Mouse (Mus musculus) intestine, embryonic 16.5 days (tissue): ENCODE measurements around the gene Ramac. TPM values are rescaled to one million over a fixed set of nuclear protein-coding genes. Genes with fewer than 3 reads are reported as not detected.

ENCODE experiments used
- ATAC-seq: fragments of 200-750 bp; cut with Nextera tagmentation; 2 replicates; pipeline ENCODE4 v1.8.0; 2017; ENCODE audit warnings: moderate TSS enrichment, moderate library complexity
- H3K27ac ChIP-seq: fragments of 300-500 bp; sonication (generic); 2 replicates; pipeline ENCODE4 v1.5.1; 2014; ENCODE audit warnings: mild to moderate bottlenecking, low read length
- H3K27me3 ChIP-seq: fragments of 300-500 bp; sonication (generic); replicated peaks from 2 replicates; pipeline ENCODE4 v1.6.1; 2014; ENCODE audit warnings: low read length, control low read depth, mixed read lengths; ENCODE audit not compliant: control insufficient read depth, insufficient read depth
- H3K36me3 ChIP-seq: fragments of 300-500 bp; sonication (generic); 2 replicates; pipeline ENCODE4 v1.6.1; 2014; ENCODE audit warnings: low read length, control low read depth; ENCODE audit not compliant: control insufficient read depth, insufficient read depth
- H3K4me1 ChIP-seq: fragments of 300-500 bp; sonication (generic); 2 replicates; pipeline ENCODE4 v1.6.1; 2014; ENCODE audit warnings: low read length, control low read depth, mixed read lengths; ENCODE audit not compliant: control insufficient read depth, insufficient read depth
- H3K4me2 ChIP-seq: fragments of 300-500 bp; sonication (generic); 2 replicates; pipeline ENCODE4 v1.6.1; 2014; ENCODE audit warnings: low read depth, low read length, control low read depth
- H3K4me3 ChIP-seq: fragments of 300-500 bp; sonication (generic); 2 replicates; pipeline ENCODE4 v1.5.1; 2014; ENCODE audit warnings: mild to moderate bottlenecking, low read length
- H3K9ac ChIP-seq: fragments of 300-500 bp; sonication (generic); 2 replicates; pipeline ENCODE4 v1.6.1; 2014; ENCODE audit warnings: low read depth, low read length
- H3K9me3 ChIP-seq: fragments of 300-500 bp; sonication (generic); 2 replicates; pipeline ENCODE4 v1.6.1; 2016; ENCODE audit warnings: low read length, control low read depth; ENCODE audit not compliant: control insufficient read depth
- whole genome bisulfite sequencing: fragments of 180-500 bp; shearing (Covaris S2); extraction: QIAGEN DNeasy Blood & Tissue Kit; methylation state at CpG from one replicate; pipeline ENCODE4 v1.1.7; 2014; 5-methylcytosine and 5-hydroxymethylcytosine counted together
- polyA plus RNA-seq: library from polyadenylated mRNA; unstranded; fragments of >200 nt; fragmentation: Nextera tagmentation; extraction: Ambion mirVana; gene quantifications from 2 replicates; pipeline ENCODE4 v1.2.1, GENCODE M21; 2015

The Ramac gene
- polyA plus RNA-seq, 1 experiment from 2014 or later, result 135 TPM

- WGBS, result 66% methylated on average over 10 of the region's 10 CpGs
Measured at GRCm38 (mm10) chr7:81772786-81773539, 10.2 kb downstream of the Ramac start.

GRCm38 (mm10) chr7:81775325-81775724 lies 12.6 kb downstream of the Ramac start:
- H3K36me3 ChIP-seq, result peaks cover 6% of the 10 kb centered on the region
- H3K4me1 ChIP-seq, result peaks cover 4% of the 10 kb centered on the region; the same call in 1 of the 2 replicates
- WGBS, result 78% methylated on average over 5 of the region's 5 CpGs
- ATAC-seq, result no peak
- H3K4me2 ChIP-seq, result no peak overlapping the region
- no peak overlapping the region for H3K27ac ChIP-seq
- no peak overlapping the region for H3K9ac ChIP-seq
- no peak overlapping the region for H3K4me3 ChIP-seq
- no peaks in the 10 kb centered on the region for H3K9me3 ChIP-seq
- H3K27me3 ChIP-seq, result no peaks in the 10 kb centered on the region

More at GRCm38 (mm10) chr7:81772786-81773539, 10.2 kb downstream of the Ramac start:
- Histone ChIP-seq H3K9ac (no peak overlapping the region), H3K27me3 (no peaks in the 10 kb centered on the region), H3K36me3 (no peaks in the 10 kb centered on the region; the same call in 1 of the 2 replicates), H3K27ac (no peak overlapping the region), H3K4me1 (peaks cover 4% of the 10 kb centered on the region; the same call in 1 of the 2 replicates), H3K9me3 (no peaks in the 10 kb centered on the region), H3K4me2 (no peak overlapping the region), H3K4me3 (no peak overlapping the region)
- ATAC-seq, result peak; percentile 77

GRCm38 (mm10) chr7:81777667-81778218 lies 15.0 kb downstream of the Ramac start:
- ATAC-seq, result no peak
- no peaks in the 10 kb centered on the region for H3K9me3 ChIP-seq
- no peak overlapping the region for H3K27ac ChIP-seq
- peaks cover 15% of the 10 kb centered on the region for H3K36me3 ChIP-seq
- H3K4me2 ChIP-seq, result no peak overlapping the region
- no peak overlapping the region for H3K9ac ChIP-seq
- H3K27me3 ChIP-seq, result no peaks in the 10 kb centered on the region
- peaks cover 4% of the 10 kb centered on the region; the same call in 1 of the 2 replicates for H3K4me1 ChIP-seq
- no peak overlapping the region for H3K4me3 ChIP-seq
- 71% methylated on average over 10 of the region's 10 CpGs for WGBS

- Histone ChIP-seq H3K9ac (peak overlapping the region; percentile 87), H3K9me3 (no peaks in the 10 kb centered on the region), H3K36me3 (peaks cover 5% of the 10 kb centered on the region; the same call in 1 of the 2 replicates), H3K27me3 (no peaks in the 10 kb centered on the region), H3K4me2 (peak overlapping the region; percentile 76), H3K27ac (peak overlapping the region; percentile 99), H3K4me1 (peaks cover 10% of the 10 kb centered on the region), H3K4me3 (peak overlapping the region; percentile 76)
- 6% methylated on average over 5 of the region's 5 CpGs for WGBS
- peak; percentile 41 for ATAC-seq
Measured at GRCm38 (mm10) chr7:81788536-81788935, 25.8 kb downstream of the Ramac start.

- WGBS, result under 1% methylated on average over 38 of the region's 38 CpGs
- Histone ChIP-seq H3K27me3 (no peaks in the 10 kb centered on the region), H3K9me3 (no peaks in the 10 kb centered on the region), H3K4me1 (peaks cover 10% of the 10 kb centered on the region), H3K9ac (peak within 1 kb of the TSS; percentile 87), H3K27ac (peak within 1 kb of the TSS; percentile 99), H3K4me3 (peak within 1 kb of the TSS; percentile 76), H3K4me2 (peak within 1 kb of the TSS; percentile 76), H3K36me3 (peaks cover 5% of the 10 kb centered on the region; the same call in 1 of the 2 replicates)
- ATAC-seq, result peak; percentile 97
Measured at GRCm38 (mm10) chr7:81789095-81789757, 26.5 kb downstream of the Ramac start, which contains the start of gene 3110040N11Rik. TSS of gene 3110040N11Rik (minus strand) at chr7:81789478.

- no peak overlapping the region for H3K9ac ChIP-seq
Measured at GRCm38 (mm10) chr7:81806067-81806466, 43.3 kb downstream of the Ramac start.

More at GRCm38 (mm10) chr7:81806067-81806466, 43.3 kb downstream of the Ramac start:
- Histone ChIP-seq H3K4me1 (no peaks in the 10 kb centered on the region), H3K9me3 (no peaks in the 10 kb centered on the region), H3K4me2 (no peak overlapping the region), H3K27ac (no peak overlapping the region), H3K36me3 (no peaks in the 10 kb centered on the region), H3K27me3 (no peaks in the 10 kb centered on the region), H3K4me3 (no peak overlapping the region)
- WGBS, result 77% methylated on average over 5 of the region's 5 CpGs
- ATAC-seq, result no peak; the same call in 1 of the 2 replicates

Other genes starting within 250 kb of the Ramac start
- 0.07 and 0.11 TPM in 2 replicates for gene Fsd2, start 196.0 kb upstream of the Ramac start, polyA plus RNA-seq
- gene Whamm, start 191.7 kb upstream of the Ramac start, polyA plus RNA-seq, result 1.4 and 1.9 TPM in 2 replicates
- gene Homer2, start 55.4 kb upstream of the Ramac start, polyA plus RNA-seq, result 43.6 TPM in 2 replicates
- gene 3110040N11Rik, start 26.6 kb downstream of the Ramac start, polyA plus RNA-seq, result 56.3 and 59.6 TPM in 2 replicates
- 23.0 and 44.7 TPM in 2 replicates for gene Btbd1, start 66.5 kb downstream of the Ramac start, polyA plus RNA-seq
- not detected in 2 replicates for gene Gm10160, start 92.9 kb downstream of the Ramac start, polyA plus RNA-seq
- gene Tm6sf1, start 96.1 kb downstream of the Ramac start, polyA plus RNA-seq, result 18.0 TPM in 2 replicates
- gene Hdgfl3, start 171.5 kb downstream of the Ramac start, polyA plus RNA-seq, result 6.3 and 6.7 TPM in 2 replicates
- 2.1 TPM in 2 replicates for gene Bnc1, start 229.4 kb downstream of the Ramac start, polyA plus RNA-seq